Mouse (Mus musculus): ENCODE results near the gene Zfp82. TPM values are rescaled to one million over a fixed set of nuclear protein-coding genes. Genes with fewer than 3 reads are reported as not detected.
"Not testable (repeated sequence)": the region's sequence is repeated elsewhere in the genome, so short reads cannot be mapped to it uniquely, and the experiment has no call there.

Gene Zfp82
- 12.9 and 13.4 TPM in 2 replicates for polyA plus RNA-seq (2015; fragmentation: Nextera tagmentation; extraction: Ambion mirVana)

DNA sequence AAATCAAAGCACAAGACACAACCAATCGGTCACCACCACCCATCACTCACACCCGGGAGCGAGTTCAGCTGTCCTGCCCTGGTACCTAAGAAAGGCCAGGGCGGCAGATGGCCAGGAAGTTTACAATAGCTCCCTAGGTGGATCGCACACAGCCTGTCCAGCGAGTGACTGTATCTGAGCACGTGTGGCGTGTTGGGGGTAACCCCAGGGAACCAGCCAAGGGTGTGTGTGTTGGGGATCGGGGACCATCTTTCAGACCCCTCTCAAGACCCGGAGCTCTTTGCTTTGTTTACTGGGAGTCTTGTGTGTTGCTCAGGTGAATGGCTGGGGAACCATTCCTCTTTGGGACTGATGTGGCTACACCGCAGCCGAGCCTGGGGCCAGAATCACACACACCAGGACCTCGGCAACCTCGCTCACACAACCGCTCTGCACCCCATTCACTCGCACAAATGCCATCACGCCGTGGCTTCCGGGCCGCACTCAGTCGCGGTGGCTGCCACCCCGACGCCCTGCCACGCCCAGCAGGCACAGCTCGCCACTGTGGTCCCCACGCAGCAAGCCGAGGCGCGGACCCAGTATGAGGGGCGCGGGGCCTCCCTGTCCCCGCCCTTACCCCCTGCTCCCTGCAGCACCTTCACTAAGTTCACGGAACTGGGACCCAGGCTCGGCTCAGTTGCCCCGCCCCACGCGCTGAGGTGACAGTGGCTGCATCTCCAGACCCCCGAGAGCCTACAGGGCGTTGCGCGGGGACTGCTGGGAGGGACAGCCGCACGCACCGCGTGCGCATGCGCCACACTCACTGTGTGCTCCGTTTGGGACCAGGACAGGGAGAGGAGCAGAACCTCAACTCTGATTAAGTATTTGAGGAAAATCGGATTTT is at the start of gene Zfp82:
Zfp82 (minus strand) TSS at position 755 of the 883 bp plus-strand sequence.
- Histone ChIP-seq H3K4me2 (peak within 1 kb of the TSS; percentile 97), H3K9ac (peak within 1 kb of the TSS; percentile 96), H3K27me3 (replicated peaks) (no peaks in the 10 kb centered on the region), H3K4me1 (peaks cover 12% of the 10 kb centered on the region), H3K4me3 (peak within 1 kb of the TSS; percentile 98), H3K36me3 (replicated peaks) (peaks cover 10% of the 10 kb centered on the region; the same call in 1 of the 2 replicates), H3K9me3 (no peaks in the 10 kb centered on the region), H3K27ac (peak within 1 kb of the TSS; percentile 92)
- under 1% methylated on average over 47 of the region's 50 CpGs for WGBS
- peak; percentile 95 for ATAC-seq (replicated peaks)

DNA sequence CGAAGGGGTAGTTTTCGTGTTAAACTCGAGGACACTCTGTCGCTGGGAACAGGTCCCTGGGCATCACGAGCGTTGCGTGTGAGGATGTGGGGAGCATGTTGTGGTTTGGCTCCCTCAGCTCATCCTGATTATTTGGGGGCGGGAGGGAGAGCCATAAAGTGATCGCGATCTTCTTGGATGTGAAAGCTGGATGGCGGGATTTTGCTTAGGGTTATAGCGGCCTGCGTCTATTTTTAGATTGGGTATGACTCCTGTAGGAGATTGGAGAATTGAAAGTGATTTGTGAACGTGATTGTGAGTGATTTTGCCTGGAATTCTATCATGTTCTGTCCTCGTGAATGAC is 49.5 kb upstream of the Zfp82 start:
- WGBS: 5% methylated on average over 15 of the region's 15 CpGs
- Histone ChIP-seq H3K27me3 (replicated peaks) (no peaks in the 10 kb centered on the region), H3K4me3 (peak overlapping the region; percentile 93), H3K4me2 (peak overlapping the region; percentile 65), H3K36me3 (replicated peaks) (no peaks in the 10 kb centered on the region), H3K4me1 (peaks cover 6% of the 10 kb centered on the region), H3K9ac (peak overlapping the region; percentile 87), H3K9me3 (no peaks in the 10 kb centered on the region), H3K27ac (peak overlapping the region; percentile 88)
- peak; percentile 37; the same call in 1 of the 2 replicates for ATAC-seq (replicated peaks)

DNA sequence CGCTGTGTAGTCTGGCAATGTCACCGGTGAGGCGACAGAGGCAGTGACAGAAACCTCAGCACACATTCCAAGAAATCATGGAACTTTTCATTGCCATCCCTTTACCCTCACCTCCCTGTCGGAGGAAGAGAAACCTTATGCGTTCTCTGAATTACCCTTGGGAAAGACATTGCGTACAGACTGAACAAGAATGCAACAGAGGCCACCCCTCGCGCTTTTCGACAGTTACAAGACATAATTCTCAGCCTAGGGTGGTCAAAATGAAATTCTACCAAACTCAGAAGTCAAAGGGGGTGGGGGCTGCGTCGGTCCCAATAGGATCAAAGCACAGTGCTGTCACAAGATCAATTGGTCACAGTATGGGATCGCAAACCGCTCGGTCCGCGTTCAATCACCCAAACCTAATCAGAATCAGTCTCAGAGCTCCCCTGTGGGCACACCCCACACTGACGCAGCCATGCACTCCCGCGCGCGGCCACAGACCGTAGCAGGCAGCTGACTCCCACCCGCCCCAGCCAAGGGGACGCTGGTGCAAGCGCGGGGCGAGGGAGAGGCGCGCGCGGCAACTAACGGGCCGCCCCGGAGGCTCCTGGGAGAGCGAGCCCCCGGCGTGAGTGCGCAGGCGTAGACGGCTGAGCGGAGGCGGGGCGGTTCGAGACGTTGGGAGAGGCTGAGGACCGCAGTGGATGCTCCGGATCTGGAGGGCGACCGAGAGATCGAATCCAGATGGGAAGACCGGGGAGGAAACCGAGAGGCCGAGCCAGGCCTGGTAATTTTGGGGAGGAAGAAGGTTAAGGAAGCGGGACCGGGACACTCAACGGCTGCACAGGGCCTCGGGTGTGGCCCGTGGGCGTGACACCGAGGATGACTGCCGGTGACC is 48.8 kb upstream of the Zfp82 start, which contains the start of gene Zfp382:
Zfp382 (plus strand) TSS at position 635 of the 880 bp plus-strand sequence.
- Histone ChIP-seq H3K36me3 (replicated peaks) (no peaks in the 10 kb centered on the region), H3K27me3 (replicated peaks) (no peaks in the 10 kb centered on the region), H3K27ac (peak within 1 kb of the TSS; percentile 88), H3K9me3 (no peaks in the 10 kb centered on the region), H3K9ac (peak within 1 kb of the TSS; percentile 87), H3K4me3 (peak within 1 kb of the TSS; percentile 93), H3K4me2 (peak within 1 kb of the TSS; percentile 65), H3K4me1 (peaks cover 6% of the 10 kb centered on the region)
- peak; percentile 96 for ATAC-seq (replicated peaks)
- WGBS: under 1% methylated on average over 57 of the region's 61 CpGs

DNA sequence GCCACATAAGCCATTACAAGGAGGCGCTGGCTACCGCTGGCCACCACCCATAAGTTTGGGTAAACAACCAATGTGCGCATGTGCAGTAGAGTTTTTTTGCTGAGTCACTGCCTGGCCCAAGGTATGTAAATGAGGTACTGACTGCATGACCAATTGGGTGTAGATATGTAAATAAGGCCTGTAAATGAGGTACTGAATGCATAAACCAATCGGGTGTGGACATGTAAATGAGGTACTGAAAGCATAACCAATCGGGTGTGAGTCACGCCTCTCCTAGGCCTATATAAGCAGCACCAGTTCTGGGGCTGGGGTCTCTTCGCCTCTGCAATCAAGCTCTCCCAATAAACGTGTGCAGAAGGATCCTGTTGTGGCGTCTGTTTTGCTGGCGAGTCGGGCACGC is 45.2 kb upstream of the Zfp82 start:
- H3K27ac ChIP-seq; H3K4me1 ChIP-seq; H3K4me2 ChIP-seq; H3K9ac ChIP-seq; H3K27me3 ChIP-seq (replicated peaks); H3K4me3 ChIP-seq; ATAC-seq (replicated peaks); H3K36me3 ChIP-seq (replicated peaks); H3K9me3 ChIP-seq: not testable (repeated sequence)
- 91% methylated on average over 12 of the region's 12 CpGs for WGBS

DNA sequence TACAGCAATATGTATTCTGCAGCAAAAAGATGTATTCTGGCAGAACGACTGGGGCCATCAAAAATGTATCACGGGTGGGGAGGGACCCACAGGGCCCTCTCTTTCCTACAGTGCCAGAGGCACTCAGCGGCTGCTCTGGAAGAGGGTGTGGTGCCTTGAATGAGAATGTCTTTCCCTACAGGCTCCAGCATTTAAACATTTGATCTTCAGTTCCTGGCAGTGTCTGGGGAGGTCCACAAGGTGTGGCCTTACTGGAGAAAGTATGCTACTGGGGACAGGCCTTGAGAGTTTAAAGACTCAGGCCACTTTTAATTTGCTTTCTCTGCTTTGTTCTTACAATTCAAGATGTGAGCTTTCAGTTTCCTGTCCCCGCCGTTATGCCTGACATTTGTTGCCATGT is 43.4 kb upstream of the Zfp82 start:
- Histone ChIP-seq H3K9ac (no peak overlapping the region), H3K4me1 (no peaks in the 10 kb centered on the region), H3K9me3 (no peaks in the 10 kb centered on the region), H3K4me2 (no peak overlapping the region), H3K27me3 (replicated peaks) (no peaks in the 10 kb centered on the region), H3K27ac (no peak overlapping the region), H3K4me3 (no peak overlapping the region), H3K36me3 (replicated peaks) (no peaks in the 10 kb centered on the region)
- no peak for ATAC-seq (replicated peaks)
- 98% methylated on average over 5 of the region's 5 CpGs for WGBS

DNA sequence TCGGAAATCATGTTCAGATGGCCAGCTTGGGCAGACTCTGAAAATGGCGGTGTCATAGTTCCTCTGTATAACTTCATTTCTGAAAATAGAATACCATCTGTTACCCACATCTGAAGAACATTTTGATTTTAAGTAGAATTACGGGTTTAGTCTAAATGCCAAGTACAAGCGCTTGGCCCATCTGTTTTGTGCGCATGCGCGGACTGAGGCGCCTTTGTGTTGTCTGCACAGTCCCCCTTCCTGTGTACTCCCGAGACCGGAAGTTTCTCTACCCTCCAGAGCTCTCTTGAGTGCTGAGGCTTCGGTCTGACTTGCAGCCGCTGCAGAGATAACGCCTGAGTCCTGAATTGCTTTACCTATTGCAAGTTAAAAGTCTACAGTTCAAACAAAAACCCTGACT is 26.6 kb upstream of the Zfp82 start:
- H3K9me3 ChIP-seq: peaks cover 2% of the 10 kb centered on the region; the same call in 1 of the 2 replicates
- H3K9ac ChIP-seq: no peak overlapping the region
- no peak overlapping the region for H3K27ac ChIP-seq
- H3K36me3 ChIP-seq (replicated peaks): peaks cover 40% of the 10 kb centered on the region
- WGBS: 96% methylated on average over 13 of the region's 13 CpGs
- no peaks in the 10 kb centered on the region for H3K27me3 ChIP-seq (replicated peaks)
- no peak for ATAC-seq (replicated peaks)
- H3K4me2 ChIP-seq: no peak overlapping the region
- peaks cover 24% of the 10 kb centered on the region for H3K4me1 ChIP-seq
- H3K4me3 ChIP-seq: no peak overlapping the region

DNA sequence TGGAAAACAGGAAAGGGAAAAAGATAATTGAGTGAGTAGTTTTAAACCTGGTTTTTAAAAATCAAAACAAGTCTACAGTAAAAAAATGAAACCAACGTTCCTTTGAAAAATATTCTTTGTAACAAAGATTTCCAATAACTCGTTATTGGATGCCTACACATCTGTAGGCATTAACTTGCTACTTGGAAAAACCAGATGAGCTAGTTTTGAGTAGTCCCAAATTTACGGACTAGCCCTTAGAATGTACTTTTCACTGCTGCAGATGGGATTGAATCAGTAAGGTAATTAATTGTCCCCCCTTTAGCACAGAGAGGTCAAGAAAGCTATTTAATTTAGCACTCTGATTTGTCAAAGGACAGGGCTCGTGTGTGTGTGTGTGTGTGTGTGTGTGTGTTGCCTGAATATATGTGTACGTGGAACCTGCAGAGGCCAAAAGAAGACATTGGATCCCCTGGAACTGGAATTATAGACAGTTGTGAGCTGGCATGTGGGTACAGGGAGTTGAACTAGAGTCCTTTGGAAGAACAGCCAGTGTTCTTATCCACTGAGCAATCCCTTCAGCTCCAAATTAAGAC is 22.9 kb upstream of the Zfp82 start:
- WGBS: 3% methylated on average over 5 of the region's 5 CpGs
- peak overlapping the region; percentile 98; the same call in 1 of the 2 replicates for H3K27ac ChIP-seq

DNA sequence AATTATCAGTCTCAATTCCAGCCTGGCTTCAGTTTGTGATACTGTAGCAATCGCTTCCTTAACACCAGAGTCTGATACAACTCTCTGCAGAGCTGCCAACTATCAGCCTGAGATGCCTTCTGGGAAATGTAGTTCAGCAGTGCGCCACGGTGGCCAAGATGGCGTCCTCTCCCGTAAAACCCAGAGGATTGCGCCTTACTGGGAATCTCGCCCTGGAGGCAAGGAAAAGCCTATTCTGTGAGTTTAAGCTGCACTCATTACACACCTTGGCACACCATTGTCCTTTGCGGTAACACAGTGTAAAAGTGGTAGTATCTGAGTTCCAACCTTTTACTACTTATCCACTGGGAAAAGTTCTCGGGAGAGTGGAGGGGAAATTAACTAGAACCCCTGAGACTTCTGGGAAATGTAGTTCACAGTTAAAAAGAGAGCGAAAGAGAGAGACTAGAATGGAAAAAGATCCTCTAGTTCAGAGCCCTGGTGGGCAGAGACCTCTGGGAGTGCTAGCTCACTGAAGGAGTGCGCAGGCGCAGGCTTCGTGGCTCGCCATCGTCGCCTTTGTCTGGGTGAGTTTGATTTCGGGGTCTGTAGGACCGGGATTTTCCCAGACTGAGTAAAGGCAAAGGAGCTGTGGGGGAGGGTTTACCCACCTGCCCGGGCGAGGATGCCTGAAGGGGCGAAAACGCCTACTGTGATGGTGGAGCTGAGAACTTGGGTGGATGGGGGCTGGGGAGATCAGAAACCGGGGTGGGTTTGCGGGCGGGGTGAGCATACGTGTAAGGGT is 22.1 kb upstream of the Zfp82 start, which contains the start of gene Zfp260:
Zfp260 (plus strand) TSS at position 132 of the 784 bp plus-strand sequence.
- Histone ChIP-seq H3K4me2 (peak within 1 kb of the TSS; percentile 55), H3K9ac (peak within 1 kb of the TSS; percentile 92), H3K4me1 (peaks cover 32% of the 10 kb centered on the region), H3K4me3 (peak within 1 kb of the TSS; percentile 76), H3K36me3 (replicated peaks) (peaks cover 11% of the 10 kb centered on the region; the same call in 1 of the 2 replicates), H3K27me3 (replicated peaks) (no peaks in the 10 kb centered on the region), H3K27ac (peak within 1 kb of the TSS; percentile 98), H3K9me3 (no peaks in the 10 kb centered on the region)
- peak; percentile 82 for ATAC-seq (replicated peaks)
- WGBS: under 1% methylated on average over 26 of the region's 26 CpGs

More for the DNA sequence above, 22.9 kb upstream of the Zfp82 start:
- no peak for ATAC-seq (replicated peaks)
- Histone ChIP-seq H3K4me1 (peaks cover 32% of the 10 kb centered on the region), H3K4me3 (peak overlapping the region; percentile 76), H3K4me2 (peak overlapping the region; percentile 55), H3K36me3 (replicated peaks) (peaks cover 17% of the 10 kb centered on the region), H3K9me3 (no peaks in the 10 kb centered on the region), H3K27me3 (replicated peaks) (no peaks in the 10 kb centered on the region), H3K9ac (peak overlapping the region; percentile 31)

DNA sequence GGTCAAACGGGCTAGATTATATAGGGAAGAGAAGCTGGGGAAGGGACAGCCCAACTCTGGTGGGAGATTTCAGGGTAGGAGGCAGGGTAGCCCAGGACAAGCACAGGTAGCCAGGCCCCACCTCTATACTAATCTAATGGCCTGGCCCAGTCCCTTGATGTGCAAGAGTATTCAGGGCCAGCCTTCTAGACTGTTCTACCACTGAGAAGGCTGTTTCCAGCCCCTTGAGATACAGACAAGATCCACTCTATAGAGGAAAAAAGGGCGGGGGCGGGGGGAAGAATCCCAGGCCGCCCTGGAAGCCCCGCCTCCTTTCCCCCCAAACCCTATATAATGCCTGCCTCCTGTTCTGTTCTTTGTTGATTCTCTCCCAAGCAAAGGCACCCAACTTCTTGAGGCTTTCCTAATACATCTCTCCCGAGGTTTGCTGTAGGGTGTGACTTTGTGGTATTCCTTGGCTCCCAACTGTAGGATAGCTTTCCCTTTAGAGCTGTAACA is 21.3 kb upstream of the Zfp82 start:
- Histone ChIP-seq H3K27me3 (replicated peaks) (no peaks in the 10 kb centered on the region), H3K9ac (peak overlapping the region; percentile 92; the same call in 1 of the 2 replicates), H3K27ac (peak overlapping the region; percentile 98), H3K4me2 (peak overlapping the region; percentile 55), H3K9me3 (no peaks in the 10 kb centered on the region), H3K4me3 (peak overlapping the region; percentile 76), H3K4me1 (peaks cover 40% of the 10 kb centered on the region), H3K36me3 (replicated peaks) (peaks cover 6% of the 10 kb centered on the region; the same call in 1 of the 2 replicates)
- no peak for ATAC-seq (replicated peaks)
- 76% methylated on average over 6 of the region's 6 CpGs for WGBS

DNA sequence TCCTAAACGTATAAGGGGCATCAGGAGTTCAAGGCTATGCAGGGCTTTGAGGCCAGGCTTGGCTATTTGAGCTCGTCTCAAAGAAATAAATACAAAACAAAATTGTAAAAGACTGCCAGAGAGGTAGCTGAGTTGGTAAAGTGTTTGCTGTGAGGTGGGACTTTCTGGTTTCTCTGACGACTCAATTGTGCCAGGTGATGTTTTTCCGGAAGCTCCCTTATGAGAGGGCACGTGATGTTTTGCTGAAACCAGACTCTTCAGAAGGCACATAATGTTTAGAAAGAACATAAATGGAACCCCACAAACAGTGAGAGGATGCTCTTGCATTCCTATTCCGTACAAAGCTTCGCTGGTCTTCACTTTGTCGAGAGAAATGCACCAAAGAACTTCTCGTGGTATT is 20.0 kb upstream of the Zfp82 start:
- Histone ChIP-seq H3K27me3 (replicated peaks) (no peaks in the 10 kb centered on the region), H3K4me2 (no peak overlapping the region), H3K36me3 (replicated peaks) (no peaks in the 10 kb centered on the region), H3K9me3 (no peaks in the 10 kb centered on the region), H3K9ac (no peak overlapping the region), H3K27ac (no peak overlapping the region), H3K4me1 (peaks cover 49% of the 10 kb centered on the region), H3K4me3 (no peak overlapping the region)
- 82% methylated on average over 9 of the region's 9 CpGs for WGBS
- ATAC-seq (replicated peaks): no peak

Data from midbrain, embryonic 15.5 days (tissue).